Mouse (Mus musculus): ENCODE measurements around the gene Lgr4. TPM values are rescaled to one million over a fixed set of nuclear protein-coding genes. Genes with fewer than 3 reads are reported as not detected.

Lgr4 gene
- polyA plus RNA-seq, 1 experiment from 2014 or later, result 20.7 TPM

DNA sequence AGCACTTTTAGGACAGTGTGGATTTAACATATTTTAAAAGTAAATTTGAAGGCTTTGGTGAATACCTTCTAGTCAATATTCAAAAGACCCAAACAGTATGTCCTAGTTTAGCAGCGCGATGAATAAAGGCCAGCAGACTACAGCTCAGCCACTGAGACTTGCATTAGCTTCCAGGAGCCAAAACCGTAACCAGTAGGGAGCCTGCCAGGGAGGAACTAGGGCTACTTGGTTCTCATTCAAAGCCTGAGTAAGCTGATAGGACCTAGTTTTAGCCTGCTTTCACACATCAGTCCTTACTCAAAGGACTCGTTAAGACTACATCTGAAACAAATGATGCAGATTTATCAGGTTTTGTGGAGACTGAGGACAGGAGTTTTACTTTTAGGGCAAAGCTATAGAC, 102.2 kb downstream of the Lgr4 start:
- Histone ChIP-seq H3K36me3 (peaks cover 12% of the 10 kb centered on the region), H3K4me1 (peaks cover 22% of the 10 kb centered on the region), H3K4me2 (replicated peaks) (peak overlapping the region; percentile 56; the same call in 1 of the 2 replicates), H3K9ac (no peak overlapping the region), H3K27ac (replicated peaks) (no peak overlapping the region), H3K4me3 (replicated peaks) (no peak overlapping the region), H3K27me3 (no peaks in the 10 kb centered on the region), H3K9me3 (replicated peaks) (no peaks in the 10 kb centered on the region)
- 80% methylated on average over 4 of the region's 4 CpGs for WGBS
- ATAC-seq (ENCODE audit: insufficient number of reproducible peaks, low FRiP score, low TSS enrichment, low read depth), result no peak

DNA sequence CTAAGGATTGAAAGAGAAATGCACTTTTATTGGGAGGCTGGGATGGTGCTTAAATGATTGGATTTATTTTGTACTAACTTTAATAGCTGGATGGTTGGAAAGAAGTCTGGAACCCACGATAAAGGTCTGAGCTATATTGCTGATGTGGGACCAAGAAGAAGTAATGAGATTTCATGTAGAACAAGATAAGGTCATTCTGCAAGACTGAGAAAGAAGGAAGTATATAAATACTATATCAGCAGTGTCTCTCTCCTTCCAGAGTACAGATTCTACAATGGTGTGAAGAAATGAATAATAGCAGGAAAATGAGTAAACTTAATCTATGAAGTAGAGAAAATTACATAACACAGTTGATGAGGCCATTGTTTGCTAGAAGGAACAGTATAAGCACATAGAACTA, 103.0 kb downstream of the Lgr4 start:
- H3K4me3 ChIP-seq (replicated peaks), result no peak overlapping the region
- H3K27ac ChIP-seq (replicated peaks), result no peak overlapping the region
- H3K9ac ChIP-seq, result no peak overlapping the region
- peaks cover 12% of the 10 kb centered on the region for H3K36me3 ChIP-seq
- H3K9me3 ChIP-seq (replicated peaks), result no peaks in the 10 kb centered on the region
- no peaks in the 10 kb centered on the region for H3K27me3 ChIP-seq
- 95% methylated on average over 1 of the region's 1 CpGs for WGBS
- no peak for ATAC-seq (ENCODE audit: insufficient number of reproducible peaks, low FRiP score, low TSS enrichment, low read depth)
- peaks cover 22% of the 10 kb centered on the region for H3K4me1 ChIP-seq
- H3K4me2 ChIP-seq (replicated peaks), result no peak overlapping the region

DNA sequence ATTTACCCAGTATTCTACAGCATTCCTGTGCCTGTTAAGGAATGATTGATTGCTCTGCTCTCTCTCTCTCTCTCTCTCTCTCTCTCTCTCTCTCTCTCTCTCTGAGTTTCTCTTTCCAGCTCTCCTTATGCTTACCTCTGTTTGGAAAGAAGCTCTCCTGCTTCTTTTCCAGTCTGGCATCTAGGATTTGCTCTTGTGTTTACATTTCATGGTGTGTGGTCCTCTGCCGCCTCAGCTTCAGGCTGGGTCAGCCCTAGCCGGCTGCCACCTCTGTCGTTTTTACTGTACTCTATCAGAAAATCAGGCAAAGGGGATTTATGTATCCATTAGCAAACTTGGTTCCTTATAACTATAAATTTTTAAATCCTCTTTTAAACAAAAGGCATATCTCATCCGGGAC, 118.8 kb downstream of the Lgr4 start:
- no peak overlapping the region for H3K27ac ChIP-seq (replicated peaks)
- WGBS, result 26% methylated on average over 4 of the region's 4 CpGs
- no peak overlapping the region for H3K4me2 ChIP-seq (replicated peaks)
- peaks cover 15% of the 10 kb centered on the region for H3K4me1 ChIP-seq
- H3K27me3 ChIP-seq, result no peaks in the 10 kb centered on the region
- H3K4me3 ChIP-seq (replicated peaks), result no peak overlapping the region
- no peak for ATAC-seq (ENCODE audit: insufficient number of reproducible peaks, low FRiP score, low TSS enrichment, low read depth)
- no peak overlapping the region for H3K9ac ChIP-seq
- H3K9me3 ChIP-seq (replicated peaks), result no peaks in the 10 kb centered on the region
- H3K36me3 ChIP-seq, result peaks cover 20% of the 10 kb centered on the region

DNA sequence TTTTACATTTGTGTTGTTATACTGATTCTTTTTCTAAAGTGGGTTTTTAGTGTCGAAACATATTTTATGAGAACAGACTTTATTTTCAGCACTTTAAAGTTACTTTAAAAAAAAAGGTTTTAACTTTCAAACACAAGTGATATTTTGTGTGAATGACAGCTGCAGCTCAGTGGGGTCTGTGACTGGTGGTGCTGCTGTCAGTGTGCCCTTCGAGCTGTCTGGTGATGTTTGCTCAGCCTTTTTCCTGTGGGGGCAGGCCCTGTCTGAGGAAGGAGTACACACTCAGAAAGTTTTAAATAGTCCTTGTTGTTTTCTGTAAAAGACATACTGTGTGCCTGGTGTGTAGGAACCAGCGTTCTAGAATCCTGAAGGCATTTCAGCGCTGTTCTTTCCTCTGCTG, 119.2 kb downstream of the Lgr4 start:
- WGBS, result 47% methylated on average over 4 of the region's 4 CpGs
- H3K9ac ChIP-seq, result no peak overlapping the region
- H3K27me3 ChIP-seq, result no peaks in the 10 kb centered on the region
- peaks cover 20% of the 10 kb centered on the region for H3K36me3 ChIP-seq
- H3K4me1 ChIP-seq, result peaks cover 15% of the 10 kb centered on the region
- no peaks in the 10 kb centered on the region for H3K9me3 ChIP-seq (replicated peaks)
- no peak for ATAC-seq (ENCODE audit: insufficient number of reproducible peaks, low FRiP score, low TSS enrichment, low read depth)
- H3K4me2 ChIP-seq (replicated peaks), result no peak overlapping the region
- H3K4me3 ChIP-seq (replicated peaks), result no peak overlapping the region
- no peak overlapping the region for H3K27ac ChIP-seq (replicated peaks)

DNA sequence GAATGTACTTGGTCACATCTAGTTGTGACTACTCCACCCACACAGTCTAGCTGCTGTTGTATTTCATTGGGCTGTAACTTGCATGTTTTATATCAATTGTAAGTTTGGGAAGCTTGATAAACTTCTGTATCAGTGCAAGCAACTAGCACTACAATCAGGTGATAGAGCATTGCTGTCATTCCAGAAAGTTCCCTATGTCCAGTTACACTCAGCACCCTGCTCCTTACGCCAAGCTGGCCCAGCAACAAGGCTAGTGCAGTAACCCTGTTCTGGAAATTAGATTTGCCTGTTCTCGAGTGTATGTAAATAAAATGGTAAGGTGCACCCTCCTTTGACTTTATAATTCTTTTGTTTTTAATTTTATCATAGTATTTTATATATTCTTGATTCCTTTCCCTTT, 119.8 kb downstream of the Lgr4 start:
- Histone ChIP-seq H3K27ac (replicated peaks) (no peak overlapping the region), H3K4me3 (replicated peaks) (no peak overlapping the region), H3K9me3 (replicated peaks) (no peaks in the 10 kb centered on the region), H3K4me2 (replicated peaks) (no peak overlapping the region), H3K4me1 (peaks cover 15% of the 10 kb centered on the region), H3K36me3 (peaks cover 20% of the 10 kb centered on the region), H3K27me3 (no peaks in the 10 kb centered on the region), H3K9ac (no peak overlapping the region)
- ATAC-seq (ENCODE audit: insufficient number of reproducible peaks, low FRiP score, low TSS enrichment, low read depth), result no peak
- WGBS, result 80% methylated on average over 2 of the region's 2 CpGs

DNA sequence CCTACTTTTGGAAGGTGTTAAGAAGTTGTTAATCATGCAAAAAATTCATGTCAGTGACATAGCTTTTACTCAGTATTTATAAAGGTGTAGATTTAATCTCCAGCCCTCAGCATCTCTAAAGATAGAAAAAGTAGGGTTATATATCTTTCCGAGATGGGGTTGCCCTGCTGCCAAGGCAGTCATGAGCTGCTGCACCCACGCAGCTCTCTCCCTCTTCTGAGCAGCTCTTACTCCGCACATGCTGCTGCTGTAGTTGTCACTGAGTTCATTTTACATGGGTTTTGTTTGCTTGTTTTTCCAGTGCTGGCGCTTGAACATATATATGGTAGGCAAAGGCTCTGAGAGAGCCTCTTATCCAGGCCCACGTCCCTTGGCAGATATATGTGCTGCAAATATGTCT, 120.9 kb downstream of the Lgr4 start:
- H3K4me1 ChIP-seq, result peaks cover 15% of the 10 kb centered on the region
- WGBS, result 57% methylated on average over 5 of the region's 5 CpGs
- no peaks in the 10 kb centered on the region for H3K9me3 ChIP-seq (replicated peaks)
- H3K27me3 ChIP-seq, result no peaks in the 10 kb centered on the region
- H3K4me3 ChIP-seq (replicated peaks), result no peak overlapping the region
- no peak for ATAC-seq (ENCODE audit: insufficient number of reproducible peaks, low FRiP score, low TSS enrichment, low read depth)
- no peak overlapping the region for H3K9ac ChIP-seq
- peaks cover 13% of the 10 kb centered on the region for H3K36me3 ChIP-seq
- no peak overlapping the region for H3K4me2 ChIP-seq (replicated peaks)
- peak overlapping the region; percentile 49 for H3K27ac ChIP-seq (replicated peaks)

DNA sequence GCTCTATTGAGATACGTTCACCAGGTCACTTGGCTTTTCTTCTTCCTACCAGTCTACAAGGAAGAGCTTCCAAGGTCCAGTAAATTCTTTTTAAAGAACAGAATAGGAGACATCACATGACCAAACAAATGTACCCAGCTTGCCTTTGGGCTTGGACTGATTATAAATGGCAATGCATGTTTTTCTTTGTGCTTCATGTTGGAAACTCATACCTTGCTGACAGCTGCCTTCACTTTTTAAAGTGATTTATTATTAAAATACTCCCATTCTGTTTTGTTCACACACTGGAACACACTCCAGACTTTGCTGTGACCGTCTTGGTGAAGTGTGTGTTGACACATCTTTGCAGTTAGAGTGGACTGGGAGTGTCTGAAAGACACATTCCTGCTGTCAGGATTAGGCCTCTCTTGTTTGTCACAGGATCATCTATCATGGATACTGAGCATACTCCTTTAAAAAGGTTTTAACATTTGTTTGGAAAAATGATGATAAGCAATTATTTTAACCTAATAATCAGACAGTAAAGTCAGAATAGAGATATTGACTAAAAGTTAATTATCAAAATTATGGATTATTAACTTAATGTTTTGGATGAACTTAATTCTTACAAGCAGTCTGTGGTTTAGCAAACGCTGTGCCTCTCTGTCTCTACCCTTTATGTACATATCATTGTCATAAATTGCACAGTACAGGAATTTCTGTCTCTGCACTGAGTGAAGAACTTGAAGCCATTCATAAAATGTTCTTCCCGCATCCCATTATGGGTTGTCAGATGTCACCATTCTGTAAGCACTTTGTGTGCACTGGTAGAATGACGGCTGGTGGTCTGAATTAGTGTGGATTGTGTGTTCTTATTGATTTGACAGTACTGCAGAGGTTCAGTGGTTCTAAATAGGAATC, 125.7 kb downstream of the Lgr4 start:
- H3K36me3 ChIP-seq, result no peaks in the 10 kb centered on the region; the same call in 1 of the 2 replicates
- 69% methylated on average over 5 of the region's 5 CpGs for WGBS
- no peaks in the 10 kb centered on the region for H3K27me3 ChIP-seq
- H3K4me3 ChIP-seq (replicated peaks), result no peak overlapping the region
- H3K4me2 ChIP-seq (replicated peaks), result no peak overlapping the region
- ATAC-seq (ENCODE audit: insufficient number of reproducible peaks, low FRiP score, low TSS enrichment, low read depth), result no peak
- H3K27ac ChIP-seq (replicated peaks), result no peak overlapping the region
- no peaks in the 10 kb centered on the region for H3K9me3 ChIP-seq (replicated peaks)
- no peak overlapping the region for H3K9ac ChIP-seq
- peaks cover 6% of the 10 kb centered on the region for H3K4me1 ChIP-seq

DNA sequence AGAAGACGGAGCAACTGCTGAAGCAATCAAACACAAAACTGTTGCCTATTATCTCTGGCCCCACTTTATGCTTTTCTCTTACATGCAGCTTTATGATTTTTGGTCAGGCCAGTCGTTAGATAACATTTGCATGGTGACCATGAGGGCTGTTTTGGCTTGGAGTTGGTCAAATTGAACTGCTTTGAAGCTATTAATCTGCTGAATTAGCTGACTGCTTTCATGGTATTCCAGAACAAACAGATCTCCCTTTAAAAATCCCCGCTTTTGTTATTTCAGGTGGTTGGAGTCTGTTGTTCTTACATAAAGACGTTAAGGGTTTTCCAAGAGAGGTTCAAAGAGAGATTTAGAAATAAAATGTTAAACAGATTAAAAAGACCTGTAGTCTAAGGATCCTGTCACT, 141.0 kb downstream of the Lgr4 start:
- Histone ChIP-seq H3K4me2 (replicated peaks) (no peak overlapping the region), H3K27me3 (no peaks in the 10 kb centered on the region), H3K4me1 (no peaks in the 10 kb centered on the region), H3K36me3 (no peaks in the 10 kb centered on the region), H3K9me3 (replicated peaks) (no peaks in the 10 kb centered on the region), H3K9ac (no peak overlapping the region), H3K27ac (replicated peaks) (no peak overlapping the region), H3K4me3 (replicated peaks) (no peak overlapping the region)
- WGBS, result 55% methylated on average over 4 of the region's 4 CpGs
- no peak for ATAC-seq (ENCODE audit: insufficient number of reproducible peaks, low FRiP score, low TSS enrichment, low read depth)

DNA sequence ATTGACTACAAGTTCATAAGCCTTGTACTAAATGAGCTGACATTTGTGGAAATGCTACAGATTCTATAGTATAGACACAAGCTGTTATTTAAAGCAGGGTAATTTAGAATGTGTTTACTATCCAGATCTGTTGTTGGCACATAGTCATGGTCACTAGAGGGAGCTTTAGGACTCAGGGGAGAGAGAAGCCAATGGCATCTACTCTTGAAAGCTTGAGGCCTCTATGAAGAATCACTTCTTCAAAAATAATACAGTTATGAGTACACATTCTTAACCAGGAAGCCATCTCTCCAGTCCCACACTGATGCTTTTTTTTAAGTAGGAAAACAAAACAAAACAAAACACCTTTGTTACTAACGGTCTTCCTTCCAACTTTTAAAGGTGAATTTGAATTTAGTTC, 145.7 kb downstream of the Lgr4 start:
- Histone ChIP-seq H3K4me3 (replicated peaks) (no peak overlapping the region), H3K9me3 (replicated peaks) (no peaks in the 10 kb centered on the region)
- WGBS, result 80% methylated on average over 1 of the region's 1 CpGs

More for the DNA sequence above, 145.7 kb downstream of the Lgr4 start:
- Histone ChIP-seq H3K9ac (no peak overlapping the region), H3K4me2 (replicated peaks) (no peak overlapping the region), H3K36me3 (no peaks in the 10 kb centered on the region), H3K4me1 (no peaks in the 10 kb centered on the region), H3K27me3 (no peaks in the 10 kb centered on the region), H3K27ac (replicated peaks) (no peak overlapping the region)
- no peak for ATAC-seq (ENCODE audit: insufficient number of reproducible peaks, low FRiP score, low TSS enrichment, low read depth)

Other genes starting within 250 kb of the Lgr4 start
- 3.2 and 4.2 TPM in 2 replicates for gene Bdnf, start 242.9 kb upstream of the Lgr4 start, polyA plus RNA-seq (2015; fragmentation: Nextera tagmentation; extraction: Ambion mirVana)
- gene Lin7c, start 26.8 kb upstream of the Lgr4 start, polyA plus RNA-seq (2015; fragmentation: Nextera tagmentation; extraction: Ambion mirVana), result 57.4 and 64.4 TPM in 2 replicates
- gene Ccdc34, start 100.2 kb downstream of the Lgr4 start, polyA plus RNA-seq (2015; fragmentation: Nextera tagmentation; extraction: Ambion mirVana), result 47.1 and 48.2 TPM in 2 replicates